Mouse (Mus musculus): ENCODE measurements around the gene Arl1. TPM values are rescaled to one million over a fixed set of nuclear protein-coding genes. Genes with fewer than 3 reads are reported as not detected.
"Not testable (repeated sequence)": the region's sequence is repeated elsewhere in the genome, so short reads cannot be mapped to it uniquely, and the experiment has no call there.

Arl1 gene
- polyA plus RNA-seq, 1 experiment from 2014 or later: 145 TPM

GRCm38 (mm10) chr10:88719618-88720017 is 11.0 kb upstream of the Arl1 start:
- H3K9me3 ChIP-seq: no peaks in the 10 kb centered on the region
- no peak overlapping the region for H3K4me3 ChIP-seq
- no peak overlapping the region for H3K27ac ChIP-seq (replicated peaks)
- H3K36me3 ChIP-seq: no peaks in the 10 kb centered on the region
- H3K9ac ChIP-seq: no peak overlapping the region
- no peak for ATAC-seq (ENCODE audit: extremely low read depth, insufficient number of reproducible peaks, low FRiP score, low TSS enrichment)
- 54% methylated on average over 1 of the region's 1 CpGs for WGBS
- no peak overlapping the region for H3K4me2 ChIP-seq
- peaks cover 8% of the 10 kb centered on the region; the same call in 1 of the 2 replicates for H3K27me3 ChIP-seq (replicated peaks)
- H3K4me1 ChIP-seq: no peaks in the 10 kb centered on the region

GRCm38 (mm10) chr10:88725343-88725742 is 5.3 kb upstream of the Arl1 start:
- H3K4me3 ChIP-seq: no peak overlapping the region
- no peak overlapping the region for H3K27ac ChIP-seq (replicated peaks)
- H3K9ac ChIP-seq: no peak overlapping the region
- H3K4me1 ChIP-seq: peaks cover 3% of the 10 kb centered on the region
- WGBS: 48% methylated on average over 2 of the region's 2 CpGs
- H3K9me3 ChIP-seq: no peaks in the 10 kb centered on the region
- ATAC-seq (ENCODE audit: extremely low read depth, insufficient number of reproducible peaks, low FRiP score, low TSS enrichment): no peak
- H3K27me3 ChIP-seq (replicated peaks): peaks cover 8% of the 10 kb centered on the region; the same call in 1 of the 2 replicates
- H3K4me2 ChIP-seq: no peak overlapping the region
- H3K36me3 ChIP-seq: no peaks in the 10 kb centered on the region

- no peak for ATAC-seq (ENCODE audit: extremely low read depth, insufficient number of reproducible peaks, low FRiP score, low TSS enrichment)
- Histone ChIP-seq H3K4me1 (peaks cover 6% of the 10 kb centered on the region), H3K27me3 (replicated peaks) (0 out of 2 replicates have a peak, but pooled peaks cover 8% of the 10 kb centered on the region), H3K27ac (replicated peaks) (no peak overlapping the region), H3K36me3 (no peaks in the 10 kb centered on the region), H3K9me3 (no peaks in the 10 kb centered on the region), H3K4me2 (no peak overlapping the region), H3K4me3 (no peak overlapping the region), H3K9ac (no peak overlapping the region)
- 28% methylated on average over 1 of the region's 1 CpGs for WGBS
These were observed 3.5 kb upstream of the Arl1 start for GRCm38 (mm10) chr10:88727128-88727527.

- H3K9me3 ChIP-seq: no peaks in the 10 kb centered on the region
- H3K4me3 ChIP-seq: no peak overlapping the region
- H3K27me3 ChIP-seq (replicated peaks): 0 out of 2 replicates have a peak, but pooled peaks cover 8% of the 10 kb centered on the region
- no peak overlapping the region for H3K9ac ChIP-seq
- H3K4me1 ChIP-seq: peaks cover 15% of the 10 kb centered on the region
- no peak overlapping the region for H3K27ac ChIP-seq (replicated peaks)
- no peak overlapping the region for H3K4me2 ChIP-seq
- 57% methylated on average over 8 of the region's 8 CpGs for WGBS
- H3K36me3 ChIP-seq: no peaks in the 10 kb centered on the region
- ATAC-seq (ENCODE audit: extremely low read depth, insufficient number of reproducible peaks, low FRiP score, low TSS enrichment): no peak
These were observed 2.5 kb upstream of the Arl1 start for GRCm38 (mm10) chr10:88728166-88728565.

- H3K36me3 ChIP-seq: peaks cover 20% of the 10 kb centered on the region
- H3K9ac ChIP-seq: peak overlapping the region; percentile 98
- H3K4me2 ChIP-seq: peak overlapping the region; percentile 87
- H3K27me3 ChIP-seq (replicated peaks): 0 out of 2 replicates have a peak, but pooled peaks cover 8% of the 10 kb centered on the region
- no peaks in the 10 kb centered on the region for H3K9me3 ChIP-seq
- ATAC-seq (ENCODE audit: extremely low read depth, insufficient number of reproducible peaks, low FRiP score, low TSS enrichment): peak; percentile 9; the same call in 1 of the 2 replicates
- H3K4me1 ChIP-seq: peaks cover 23% of the 10 kb centered on the region
- peak overlapping the region; percentile 86 for H3K27ac ChIP-seq (replicated peaks)
- 1% methylated on average over 61 of the region's 61 CpGs for WGBS
- peak overlapping the region; percentile 98 for H3K4me3 ChIP-seq
These were observed 1.0 kb downstream of the Arl1 start for GRCm38 (mm10) chr10:88731496-88732308.

GRCm38 (mm10) chr10:88732309-88732622 is 1.6 kb downstream of the Arl1 start:
- no peak for ATAC-seq (ENCODE audit: extremely low read depth, insufficient number of reproducible peaks, low FRiP score, low TSS enrichment)
- WGBS: 6% methylated on average over 6 of the region's 6 CpGs

GRCm38 (mm10) chr10:88739074-88739473 is 8.4 kb downstream of the Arl1 start:
- not testable (repeated sequence) for H3K9me3 ChIP-seq; H3K27ac ChIP-seq (replicated peaks); H3K9ac ChIP-seq; H3K4me3 ChIP-seq; ATAC-seq (ENCODE audit: extremely low read depth, insufficient number of reproducible peaks, low FRiP score, low TSS enrichment); H3K4me2 ChIP-seq; H3K4me1 ChIP-seq; H3K27me3 ChIP-seq (replicated peaks)
- 96% methylated on average over 8 of the region's 8 CpGs for WGBS
- H3K36me3 ChIP-seq: peaks cover 80% of the 10 kb centered on the region

More at GRCm38 (mm10) chr10:88732309-88732622, 1.6 kb downstream of the Arl1 start:
- peak overlapping the region; percentile 98 for H3K9ac ChIP-seq
- no peaks in the 10 kb centered on the region for H3K9me3 ChIP-seq
- 0 out of 2 replicates have a peak, but pooled peaks cover 8% of the 10 kb centered on the region for H3K27me3 ChIP-seq (replicated peaks)
- peaks cover 26% of the 10 kb centered on the region for H3K36me3 ChIP-seq
- H3K4me2 ChIP-seq: peak overlapping the region; percentile 87
- no peak overlapping the region for H3K27ac ChIP-seq (replicated peaks)
- H3K4me1 ChIP-seq: peaks cover 23% of the 10 kb centered on the region
- H3K4me3 ChIP-seq: peak overlapping the region; percentile 98

GRCm38 (mm10) chr10:88739818-88740217 is 9.2 kb downstream of the Arl1 start:
- H3K4me1 ChIP-seq: no peaks in the 10 kb centered on the region
- H3K4me2 ChIP-seq: no peak overlapping the region
- H3K9me3 ChIP-seq: no peaks in the 10 kb centered on the region
- H3K4me3 ChIP-seq: no peak overlapping the region
- peaks cover 82% of the 10 kb centered on the region for H3K36me3 ChIP-seq
- no peak for ATAC-seq (ENCODE audit: extremely low read depth, insufficient number of reproducible peaks, low FRiP score, low TSS enrichment)
- WGBS: 96% methylated on average over 1 of the region's 1 CpGs
- no peak overlapping the region for H3K9ac ChIP-seq
- H3K27ac ChIP-seq (replicated peaks): no peak overlapping the region
- H3K27me3 ChIP-seq (replicated peaks): no peaks in the 10 kb centered on the region

- Histone ChIP-seq H3K27ac (replicated peaks) (no peak overlapping the region), H3K27me3 (replicated peaks) (no peaks in the 10 kb centered on the region), H3K36me3 (peaks cover 87% of the 10 kb centered on the region), H3K4me3 (no peak overlapping the region), H3K4me1 (no peaks in the 10 kb centered on the region), H3K9ac (no peak overlapping the region), H3K9me3 (no peaks in the 10 kb centered on the region), H3K4me2 (no peak overlapping the region)
- no peak for ATAC-seq (ENCODE audit: extremely low read depth, insufficient number of reproducible peaks, low FRiP score, low TSS enrichment)
- WGBS: 74% methylated on average over 5 of the region's 5 CpGs
These were observed 10.1 kb downstream of the Arl1 start for GRCm38 (mm10) chr10:88740781-88741180.

GRCm38 (mm10) chr10:88741426-88741825 is 10.8 kb downstream of the Arl1 start:
- no peaks in the 10 kb centered on the region for H3K9me3 ChIP-seq
- no peak overlapping the region for H3K4me3 ChIP-seq
- WGBS: 86% methylated on average over 2 of the region's 2 CpGs
- no peak overlapping the region for H3K4me2 ChIP-seq
- H3K9ac ChIP-seq: no peak overlapping the region
- ATAC-seq (ENCODE audit: extremely low read depth, insufficient number of reproducible peaks, low FRiP score, low TSS enrichment): no peak
- H3K36me3 ChIP-seq: peaks cover 85% of the 10 kb centered on the region
- no peaks in the 10 kb centered on the region for H3K27me3 ChIP-seq (replicated peaks)
- no peak overlapping the region for H3K27ac ChIP-seq (replicated peaks)
- no peaks in the 10 kb centered on the region for H3K4me1 ChIP-seq

- no peak overlapping the region for H3K4me2 ChIP-seq
- ATAC-seq (ENCODE audit: extremely low read depth, insufficient number of reproducible peaks, low FRiP score, low TSS enrichment): no peak
- 86% methylated on average over 13 of the region's 13 CpGs for WGBS
These were observed 31.0 kb downstream of the Arl1 start for GRCm38 (mm10) chr10:88761524-88762212.

More at GRCm38 (mm10) chr10:88761524-88762212, 31.0 kb downstream of the Arl1 start:
- Histone ChIP-seq H3K9me3 (no peaks in the 10 kb centered on the region), H3K36me3 (peaks cover 95% of the 10 kb centered on the region), H3K4me3 (no peak overlapping the region), H3K27ac (replicated peaks) (no peak overlapping the region), H3K4me1 (no peaks in the 10 kb centered on the region), H3K27me3 (replicated peaks) (no peaks in the 10 kb centered on the region), H3K9ac (no peak overlapping the region)

All from heart, embryonic 13.5 days (tissue).